Mouse (Mus musculus): ENCODE results near the gene Ugt3a1. TPM values are rescaled to one million over a fixed set of nuclear protein-coding genes. Genes with fewer than 3 reads are reported as not detected.
"Not testable (repeated sequence)": the region's sequence is repeated elsewhere in the genome, so short reads cannot be mapped to it uniquely, and the experiment has no call there.

Ugt3a1 gene
- 0.05 and 0.13 TPM in 2 replicates for polyA plus RNA-seq (2012; rRNA removed)

DNA sequence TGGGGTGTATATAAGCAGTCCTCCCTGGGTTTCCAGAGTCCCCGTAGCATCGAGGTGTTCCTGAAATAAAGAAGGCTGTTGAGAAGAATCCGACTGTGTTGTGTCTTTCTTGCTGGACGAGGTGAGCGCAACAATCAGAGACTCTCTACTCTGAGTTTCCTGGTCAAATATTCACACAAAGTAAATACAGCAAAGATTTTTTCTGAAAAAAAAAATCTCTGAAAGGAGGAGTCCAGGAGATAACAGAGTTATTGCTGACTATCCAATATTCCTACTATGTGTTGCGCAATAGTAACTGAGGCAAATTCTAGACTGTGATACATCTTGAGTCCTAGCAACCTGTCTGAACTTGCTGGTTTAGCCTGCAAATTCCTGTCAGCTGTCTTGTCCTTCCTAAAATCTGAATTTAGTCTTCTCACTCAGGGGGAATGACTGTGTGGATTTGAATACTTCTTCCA lies at the start of gene Ugt3a1:
Gene Ugt3a1 (plus strand): TSS at position 51 of the 458 bp plus-strand sequence.
- TF ChIP-seq CTCF (IDR thresholded peaks at IDR 0.05; ENCODE audit: control insufficient read depth, insufficient read depth, insufficient replicate concordance, low read depth, low read length) (no peak), POLR2A (IDR thresholded peaks at IDR 0.05; ENCODE audit: control insufficient read depth, low read depth, low read length) (no peak)
- no peak within 1 kb of the TSS for H3K27ac ChIP-seq (ENCODE audit: control insufficient read depth, insufficient read depth, low read depth, low read length)
- H3K4me3 ChIP-seq (ENCODE audit: control insufficient read depth, low read depth, low read length), result no peak within 1 kb of the TSS
- H3K4me1 ChIP-seq (ENCODE audit: control insufficient read depth, insufficient read depth, low read length), result no peaks in the 10 kb centered on the region
- H3K36me3 ChIP-seq (ENCODE audit: control insufficient read depth, insufficient read depth, low read length), result no peaks in the 10 kb centered on the region
- H3K27me3 ChIP-seq (ENCODE audit: control insufficient read depth, insufficient read depth, low read length), result no peaks in the 10 kb centered on the region

DNA sequence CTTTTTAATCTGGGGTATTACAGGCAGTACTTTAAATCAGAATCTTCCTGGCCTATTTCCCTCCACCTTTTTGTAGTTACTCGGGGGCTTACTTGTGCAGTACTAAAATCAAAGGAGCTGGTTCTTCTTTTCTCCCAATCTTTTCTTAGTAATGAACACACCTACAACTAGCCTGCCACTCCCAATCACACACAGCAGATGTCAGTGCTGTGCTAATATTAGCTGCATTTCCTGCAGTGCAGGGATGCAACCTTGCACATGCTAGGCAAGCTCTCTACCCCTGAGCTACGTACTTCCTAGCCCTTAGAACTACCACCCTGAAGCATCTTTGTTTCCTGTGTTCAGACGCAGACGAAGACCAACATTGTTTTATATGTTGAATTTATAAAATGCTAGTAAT lies 45.8 kb upstream of the Ugt3a1 start:
- not testable (repeated sequence) for H3K36me3 ChIP-seq (ENCODE audit: control insufficient read depth, insufficient read depth, low read length); H3K27ac ChIP-seq (ENCODE audit: control insufficient read depth, insufficient read depth, low read depth, low read length); H3K4me3 ChIP-seq (ENCODE audit: control insufficient read depth, low read depth, low read length); H3K27me3 ChIP-seq (ENCODE audit: control insufficient read depth, insufficient read depth, low read length); H3K4me1 ChIP-seq (ENCODE audit: control insufficient read depth, insufficient read depth, low read length)

DNA sequence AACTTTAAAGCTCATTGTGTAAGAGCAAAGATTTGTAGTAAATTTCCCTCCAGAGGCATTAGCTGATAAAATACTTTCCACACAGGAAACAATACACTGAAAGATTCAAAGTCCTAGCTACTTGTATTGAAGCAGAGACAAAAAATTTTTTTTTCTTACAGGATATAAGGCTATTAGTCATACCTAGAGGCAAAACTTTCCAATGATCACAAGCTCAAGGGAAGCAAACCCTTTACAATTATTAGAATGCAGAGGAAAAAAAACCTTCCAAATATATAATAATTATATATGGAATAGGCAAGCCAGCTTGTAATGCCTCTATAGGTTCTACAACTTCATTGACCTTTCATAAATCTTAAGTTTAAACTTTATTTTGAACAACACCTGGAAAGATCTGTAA lies 30.3 kb upstream of the Ugt3a1 start:
- no peak overlapping the region for H3K4me3 ChIP-seq (ENCODE audit: control insufficient read depth, low read depth, low read length)
- H3K4me1 ChIP-seq (ENCODE audit: control insufficient read depth, insufficient read depth, low read length), result no peaks in the 10 kb centered on the region
- no peak for TF ChIP-seq CTCF (IDR thresholded peaks at IDR 0.05; ENCODE audit: control insufficient read depth, insufficient read depth, insufficient replicate concordance, low read depth, low read length)
- no peak for TF ChIP-seq POLR2A (IDR thresholded peaks at IDR 0.05; ENCODE audit: control insufficient read depth, low read depth, low read length)
- no peaks in the 10 kb centered on the region for H3K27me3 ChIP-seq (ENCODE audit: control insufficient read depth, insufficient read depth, low read length)
- H3K36me3 ChIP-seq (ENCODE audit: control insufficient read depth, insufficient read depth, low read length), result no peaks in the 10 kb centered on the region
- no peak overlapping the region for H3K27ac ChIP-seq (ENCODE audit: control insufficient read depth, insufficient read depth, low read depth, low read length)

DNA sequence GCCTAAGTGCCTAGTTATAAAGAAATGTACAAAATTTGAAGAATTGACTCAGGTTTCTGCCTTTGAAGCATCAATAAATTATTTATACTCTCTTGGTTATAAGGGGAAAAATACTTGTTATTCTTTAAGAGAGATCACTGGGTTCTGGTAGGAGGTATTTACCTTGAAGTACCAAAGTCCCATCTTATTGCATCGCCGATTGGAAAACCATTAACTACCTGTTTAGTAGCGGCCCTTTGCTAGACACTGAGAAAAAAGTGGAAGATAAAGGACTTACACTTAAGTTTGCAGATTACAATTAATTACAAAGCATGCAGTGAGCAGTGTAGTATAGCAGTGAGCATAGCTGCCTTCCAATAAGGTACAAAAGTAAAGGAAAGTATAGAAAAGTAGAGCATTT lies 23.8 kb upstream of the Ugt3a1 start:
- Histone ChIP-seq H3K27me3 (ENCODE audit: control insufficient read depth, insufficient read depth, low read length) (no peaks in the 10 kb centered on the region), H3K4me1 (ENCODE audit: control insufficient read depth, insufficient read depth, low read length) (no peaks in the 10 kb centered on the region), H3K27ac (ENCODE audit: control insufficient read depth, insufficient read depth, low read depth, low read length) (no peak overlapping the region), H3K4me3 (ENCODE audit: control insufficient read depth, low read depth, low read length) (no peak overlapping the region), H3K36me3 (ENCODE audit: control insufficient read depth, insufficient read depth, low read length) (no peaks in the 10 kb centered on the region)
- TF ChIP-seq POLR2A (IDR thresholded peaks at IDR 0.05; ENCODE audit: control insufficient read depth, low read depth, low read length), result no peak
- no peak for TF ChIP-seq CTCF (IDR thresholded peaks at IDR 0.05; ENCODE audit: control insufficient read depth, insufficient read depth, insufficient replicate concordance, low read depth, low read length)

DNA sequence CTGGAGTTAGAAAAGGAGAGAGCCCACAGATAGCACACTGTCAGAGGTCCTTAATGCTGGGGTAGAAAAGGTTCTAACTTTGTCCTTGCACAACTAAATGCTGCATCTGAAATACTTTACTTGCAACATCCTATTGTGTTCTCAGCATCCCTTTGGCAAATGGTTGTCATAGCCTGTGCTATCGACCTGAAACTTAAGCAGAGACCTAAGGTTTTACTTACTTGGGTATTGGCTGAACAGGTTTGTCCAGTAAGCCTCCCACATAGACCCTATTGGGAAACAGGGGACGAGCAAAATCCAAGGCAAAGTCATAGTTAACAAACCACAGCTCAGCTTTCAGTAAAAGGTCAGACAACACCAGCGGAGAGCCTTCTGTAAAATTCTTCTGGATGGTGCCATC lies 16.1 kb upstream of the Ugt3a1 start:
- no peaks in the 10 kb centered on the region for H3K36me3 ChIP-seq (ENCODE audit: control insufficient read depth, insufficient read depth, low read length)
- H3K27me3 ChIP-seq (ENCODE audit: control insufficient read depth, insufficient read depth, low read length), result no peaks in the 10 kb centered on the region
- no peaks in the 10 kb centered on the region for H3K4me1 ChIP-seq (ENCODE audit: control insufficient read depth, insufficient read depth, low read length)
- no peak overlapping the region for H3K4me3 ChIP-seq (ENCODE audit: control insufficient read depth, low read depth, low read length)
- TF ChIP-seq POLR2A (IDR thresholded peaks at IDR 0.05; ENCODE audit: control insufficient read depth, low read depth, low read length) (no peak), CTCF (IDR thresholded peaks at IDR 0.05; ENCODE audit: control insufficient read depth, insufficient read depth, insufficient replicate concordance, low read depth, low read length) (no peak)
- H3K27ac ChIP-seq (ENCODE audit: control insufficient read depth, insufficient read depth, low read depth, low read length), result no peak overlapping the region

DNA sequence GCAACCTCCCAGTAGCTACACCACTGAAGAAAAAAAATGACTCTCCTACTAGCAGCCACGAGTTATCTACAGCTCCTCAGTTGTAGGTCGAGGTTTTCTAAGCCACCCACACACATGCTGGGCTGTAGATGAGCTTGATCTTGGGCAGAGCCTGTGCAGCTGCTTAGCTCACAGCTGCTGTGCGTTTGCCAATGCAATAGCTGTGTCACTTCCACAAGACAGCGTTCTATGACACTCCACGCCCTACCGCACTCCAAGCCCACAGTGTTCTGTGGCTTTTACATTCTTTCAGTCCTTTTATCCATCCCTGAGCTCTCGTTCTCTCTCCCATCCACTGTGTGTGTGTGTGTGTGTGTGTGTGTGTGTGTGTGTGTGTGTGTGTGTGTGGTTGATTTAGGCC lies 4.8 kb upstream of the Ugt3a1 start:
- Histone ChIP-seq H3K36me3 (ENCODE audit: control insufficient read depth, insufficient read depth, low read length) (no peaks in the 10 kb centered on the region), H3K4me3 (ENCODE audit: control insufficient read depth, low read depth, low read length) (no peak overlapping the region), H3K27ac (ENCODE audit: control insufficient read depth, insufficient read depth, low read depth, low read length) (no peak overlapping the region), H3K4me1 (ENCODE audit: control insufficient read depth, insufficient read depth, low read length) (no peaks in the 10 kb centered on the region), H3K27me3 (ENCODE audit: control insufficient read depth, insufficient read depth, low read length) (no peaks in the 10 kb centered on the region)
- no peak for TF ChIP-seq CTCF (IDR thresholded peaks at IDR 0.05; ENCODE audit: control insufficient read depth, insufficient read depth, insufficient replicate concordance, low read depth, low read length)
- TF ChIP-seq POLR2A (IDR thresholded peaks at IDR 0.05; ENCODE audit: control insufficient read depth, low read depth, low read length), result no peak

DNA sequence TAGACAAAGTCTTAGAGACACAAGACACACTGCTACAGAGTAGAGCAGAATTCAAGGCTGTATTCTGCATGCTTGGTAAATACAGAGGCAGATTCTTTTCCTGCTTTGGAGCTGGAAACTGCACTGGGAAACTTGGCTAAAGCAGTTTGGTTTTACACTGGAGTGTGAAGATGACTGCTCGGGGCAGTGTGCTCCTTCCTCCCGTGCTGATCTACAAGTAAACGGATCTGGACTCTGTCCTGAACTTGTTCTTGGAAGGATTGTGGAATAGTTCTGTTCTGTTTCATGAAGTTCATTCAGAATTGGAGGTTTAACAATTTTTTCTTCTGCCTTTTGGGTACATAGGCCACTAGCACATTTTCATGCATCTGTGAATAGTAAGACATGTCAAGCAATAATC lies 2.3 kb downstream of the Ugt3a1 start:
- TF ChIP-seq POLR2A (IDR thresholded peaks at IDR 0.05; ENCODE audit: control insufficient read depth, low read depth, low read length), result no peak
- TF ChIP-seq CTCF (IDR thresholded peaks at IDR 0.05; ENCODE audit: control insufficient read depth, insufficient read depth, insufficient replicate concordance, low read depth, low read length), result no peak
- no peaks in the 10 kb centered on the region for H3K36me3 ChIP-seq (ENCODE audit: control insufficient read depth, insufficient read depth, low read length)
- H3K4me3 ChIP-seq (ENCODE audit: control insufficient read depth, low read depth, low read length), result no peak overlapping the region

DNA sequence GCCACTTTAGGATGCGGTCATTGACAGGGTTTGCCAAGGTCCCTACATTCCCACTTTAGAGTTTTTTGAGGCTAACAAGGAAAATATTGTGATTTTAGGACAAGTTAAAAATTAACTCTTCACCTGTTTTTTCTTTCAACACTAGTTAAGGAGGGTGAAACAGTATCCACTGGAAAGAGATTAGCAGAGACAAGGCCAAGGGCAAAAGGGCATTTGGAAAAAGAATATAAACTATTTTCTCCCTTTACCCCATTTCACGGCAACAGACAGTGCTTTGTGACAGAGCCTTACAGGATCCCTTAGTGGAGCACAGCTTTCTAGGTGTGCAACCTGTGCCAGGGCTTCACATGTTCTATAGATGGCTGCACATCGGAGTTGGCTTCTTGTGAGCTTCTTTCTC lies 2.9 kb downstream of the Ugt3a1 start:
- Histone ChIP-seq H3K4me1 (ENCODE audit: control insufficient read depth, insufficient read depth, low read length) (no peaks in the 10 kb centered on the region), H3K27ac (ENCODE audit: control insufficient read depth, insufficient read depth, low read depth, low read length) (no peak overlapping the region), H3K27me3 (ENCODE audit: control insufficient read depth, insufficient read depth, low read length) (no peaks in the 10 kb centered on the region), H3K36me3 (ENCODE audit: control insufficient read depth, insufficient read depth, low read length) (no peaks in the 10 kb centered on the region), H3K4me3 (ENCODE audit: control insufficient read depth, low read depth, low read length) (no peak overlapping the region)
- TF ChIP-seq POLR2A (IDR thresholded peaks at IDR 0.05; ENCODE audit: control insufficient read depth, low read depth, low read length) (no peak), CTCF (IDR thresholded peaks at IDR 0.05; ENCODE audit: control insufficient read depth, insufficient read depth, insufficient replicate concordance, low read depth, low read length) (no peak)

More for the DNA sequence above, 2.3 kb downstream of the Ugt3a1 start:
- no peaks in the 10 kb centered on the region for H3K4me1 ChIP-seq (ENCODE audit: control insufficient read depth, insufficient read depth, low read length)
- H3K27ac ChIP-seq (ENCODE audit: control insufficient read depth, insufficient read depth, low read depth, low read length), result no peak overlapping the region
- no peaks in the 10 kb centered on the region for H3K27me3 ChIP-seq (ENCODE audit: control insufficient read depth, insufficient read depth, low read length)

All from testis, adult 2 months (tissue).